Mouse (Mus musculus) heart, embryonic 11.5 days (tissue): Measurements from ENCODE around the gene Chrna4. TPM values are rescaled to one million over a fixed set of nuclear protein-coding genes. Genes with fewer than 3 reads are reported as not detected.

ENCODE experiments used
- ATAC-seq: fragments of 200-750 bp; cut with Nextera tagmentation; replicated peaks from 2 replicates; pipeline ENCODE4 v1.8.0; 2017; ENCODE audit warnings: moderate library complexity; ENCODE audit not compliant: insufficient number of reproducible peaks, low FRiP score, low TSS enrichment
- H3K27ac ChIP-seq: fragments of 300-500 bp; sonication (generic); 2 replicates; pipeline ENCODE4 v1.5.1; 2014; ENCODE audit warnings: mild to moderate bottlenecking, low read depth, low read length
- H3K27me3 ChIP-seq: fragments of 300-500 bp; sonication (generic); 2 replicates; pipeline ENCODE4 v1.6.1; 2014; ENCODE audit warnings: mild to moderate bottlenecking, low read length, mixed read lengths; ENCODE audit not compliant: control insufficient read depth, insufficient read depth
- H3K36me3 ChIP-seq: fragments of 300-500 bp; sonication (generic); 2 replicates; pipeline ENCODE4 v1.6.1; 2014; ENCODE audit warnings: mild to moderate bottlenecking, low read length, moderate library complexity, mixed read lengths; ENCODE audit not compliant: control insufficient read depth, insufficient read depth
- H3K4me1 ChIP-seq: fragments of 300-500 bp; sonication (generic); 2 replicates; pipeline ENCODE4 v1.6.1; 2014; ENCODE audit warnings: low read length; ENCODE audit not compliant: control insufficient read depth, insufficient read depth
- H3K4me2 ChIP-seq: fragments of 300-500 bp; sonication (generic); 2 replicates; pipeline ENCODE4 v1.6.1; 2014; ENCODE audit warnings: mild to moderate bottlenecking, moderate library complexity
- H3K4me3 ChIP-seq: fragments of 300-500 bp; sonication (generic); 2 replicates; pipeline ENCODE4 v1.5.1; 2014; ENCODE audit warnings: low read depth, low read length
- H3K9ac ChIP-seq: fragments of 300-500 bp; sonication (generic); 2 replicates; pipeline ENCODE4 v1.6.1; 2014; ENCODE audit warnings: mild to moderate bottlenecking, low read depth, low read length, moderate library complexity
- H3K9me3 ChIP-seq: fragments of 300-500 bp; sonication (generic); replicated peaks from 2 replicates; pipeline ENCODE4 v1.6.1; 2016; ENCODE audit warnings: low read length; ENCODE audit not compliant: control insufficient read depth
- WGBS: fragments of 180-500 bp; shearing (Covaris S2); extraction: QIAGEN DNeasy Blood & Tissue Kit; methylation state at CpG from one replicate; pipeline ENCODE4 v1.1.7; 2014; ENCODE audit not compliant: insufficient replicate concordance; 5-methylcytosine and 5-hydroxymethylcytosine counted together
- polyA plus RNA-seq: library from polyadenylated mRNA; unstranded; fragments of >200 nt; fragmentation: Nextera tagmentation; extraction: Ambion mirVana; gene quantifications from 2 replicates; pipeline ENCODE4 v1.2.1, GENCODE M21; 2014

Chrna4 gene
- polyA plus RNA-seq, 1 experiment from 2014 or later, result 0.70 TPM

DNA sequence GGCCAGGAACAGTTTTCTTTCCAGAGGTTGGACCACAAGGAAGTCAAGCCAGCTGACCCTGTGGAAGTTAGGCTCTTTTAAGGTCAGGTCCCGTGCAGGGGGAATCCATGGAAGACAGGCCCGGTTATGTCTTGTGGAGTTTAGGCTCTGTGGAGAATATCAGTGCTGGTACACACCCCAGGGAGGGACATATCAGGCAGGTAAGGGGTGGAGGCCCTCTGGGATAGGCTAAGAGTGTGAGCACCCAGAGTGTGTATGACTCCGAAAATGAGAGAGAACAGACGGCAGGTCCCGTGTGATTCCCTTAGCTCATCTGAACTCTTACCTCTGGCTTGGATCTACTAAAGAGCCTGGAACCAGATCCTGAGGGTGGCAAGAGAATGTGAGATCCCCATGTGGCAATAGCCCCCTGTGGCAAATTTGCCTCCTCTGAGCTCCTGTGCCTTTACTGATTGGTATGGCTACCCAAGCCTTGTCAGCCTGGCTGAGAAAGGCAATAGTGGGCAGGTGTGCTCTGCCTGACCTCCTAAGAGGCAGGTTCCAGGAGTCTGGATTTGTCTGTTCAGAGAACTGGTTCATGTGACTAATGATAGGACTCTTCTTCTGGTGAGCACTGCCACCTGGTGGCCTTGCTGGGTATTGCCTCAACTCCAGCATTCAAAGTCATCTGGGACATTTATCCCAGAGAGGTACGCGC lies 28.5 kb upstream of the Chrna4 start:
- Histone ChIP-seq H3K9ac (no peak overlapping the region), H3K4me1 (no peaks in the 10 kb centered on the region), H3K36me3 (no peaks in the 10 kb centered on the region), H3K4me2 (no peak overlapping the region), H3K27ac (no peak overlapping the region), H3K9me3 (no peaks in the 10 kb centered on the region), H3K4me3 (no peak overlapping the region), H3K27me3 (0 out of 2 replicates have a peak, but pooled peaks cover 5% of the 10 kb centered on the region)
- WGBS, result 52% methylated on average over 7 of the region's 7 CpGs
- ATAC-seq, result no peak

- 0 out of 2 replicates have a peak, but pooled peaks cover 5% of the 10 kb centered on the region for H3K27me3 ChIP-seq
- H3K4me2 ChIP-seq, result no peak overlapping the region
- no peak overlapping the region for H3K9ac ChIP-seq
- ATAC-seq, result no peak
- no peaks in the 10 kb centered on the region for H3K36me3 ChIP-seq
- no peak overlapping the region for H3K27ac ChIP-seq
- no peaks in the 10 kb centered on the region for H3K4me1 ChIP-seq
- no peaks in the 10 kb centered on the region for H3K9me3 ChIP-seq
- WGBS, result 50% methylated on average over 7 of the region's 7 CpGs
- H3K4me3 ChIP-seq, result no peak overlapping the region
Measured at GRCm38 (mm10) chr2:181070136-181070535, 26.8 kb upstream of the Chrna4 start.

DNA sequence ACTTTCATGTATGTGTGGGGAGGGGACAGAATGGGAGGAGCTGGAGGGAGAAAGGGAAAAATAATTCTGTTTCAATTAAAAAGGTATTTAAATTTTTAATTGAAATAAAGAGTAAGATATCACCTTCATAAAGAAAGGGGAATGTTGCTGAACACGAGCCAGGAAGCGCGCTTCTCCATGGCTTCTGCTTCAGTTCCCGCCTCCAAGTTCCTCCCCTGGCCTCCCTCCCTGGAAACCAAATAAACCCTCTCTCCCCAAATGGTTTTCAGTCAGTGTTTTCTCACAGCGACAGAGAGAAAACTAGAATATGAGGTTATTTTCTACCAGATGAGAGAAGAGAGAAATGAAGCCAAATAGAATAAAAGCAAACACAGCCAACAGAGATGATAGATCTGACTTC lies 25.2 kb upstream of the Chrna4 start:
- Histone ChIP-seq H3K4me1 (no peaks in the 10 kb centered on the region), H3K9me3 (no peaks in the 10 kb centered on the region), H3K27me3 (0 out of 2 replicates have a peak, but pooled peaks cover 3% of the 10 kb centered on the region), H3K4me2 (no peak overlapping the region), H3K36me3 (no peaks in the 10 kb centered on the region), H3K9ac (no peak overlapping the region), H3K27ac (no peak overlapping the region), H3K4me3 (no peak overlapping the region)
- ATAC-seq, result no peak
- 70% methylated on average over 5 of the region's 5 CpGs for WGBS

DNA sequence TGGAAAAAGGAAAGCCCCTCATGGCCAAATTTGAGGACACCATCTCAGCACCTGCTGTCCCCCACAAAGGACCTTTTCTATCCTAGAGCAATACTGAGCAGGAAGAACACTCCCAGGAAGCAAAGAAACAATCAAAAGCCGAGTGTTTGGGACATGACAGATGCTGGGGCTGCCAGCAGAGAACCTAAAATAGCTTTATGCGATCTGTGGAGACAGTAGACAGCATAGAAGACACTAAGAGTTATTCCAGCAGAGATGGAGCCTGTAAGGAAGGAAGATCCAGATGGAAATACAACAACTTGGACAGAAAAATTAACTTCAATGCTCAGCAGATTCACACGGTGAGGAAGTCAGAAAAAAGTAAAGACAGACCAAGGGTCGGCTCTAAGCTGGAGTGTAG lies 22.5 kb upstream of the Chrna4 start:
- peaks cover 13% of the 10 kb centered on the region; the same call in 1 of the 2 replicates for H3K27me3 ChIP-seq
- H3K36me3 ChIP-seq, result no peaks in the 10 kb centered on the region
- no peaks in the 10 kb centered on the region for H3K4me1 ChIP-seq
- H3K9ac ChIP-seq, result no peak overlapping the region
- H3K4me3 ChIP-seq, result no peak overlapping the region
- no peaks in the 10 kb centered on the region for H3K9me3 ChIP-seq
- no peak overlapping the region for H3K27ac ChIP-seq
- WGBS, result 54% methylated on average over 4 of the region's 4 CpGs
- no peak for ATAC-seq
- H3K4me2 ChIP-seq, result no peak overlapping the region

- 18% methylated on average over 5 of the region's 5 CpGs for WGBS
- H3K4me1 ChIP-seq, result no peaks in the 10 kb centered on the region
- H3K4me2 ChIP-seq, result no peak overlapping the region
- H3K9ac ChIP-seq, result no peak overlapping the region
- H3K36me3 ChIP-seq, result no peaks in the 10 kb centered on the region
- peaks cover 19% of the 10 kb centered on the region; the same call in 1 of the 2 replicates for H3K27me3 ChIP-seq
- no peak for ATAC-seq
- no peak overlapping the region for H3K4me3 ChIP-seq
- no peaks in the 10 kb centered on the region for H3K9me3 ChIP-seq
- H3K27ac ChIP-seq, result no peak overlapping the region
Measured at GRCm38 (mm10) chr2:181060127-181060526, 16.8 kb upstream of the Chrna4 start.

GRCm38 (mm10) chr2:181058193-181058592 lies 14.8 kb upstream of the Chrna4 start:
- WGBS, result 34% methylated on average over 3 of the region's 3 CpGs
- no peak for ATAC-seq
- H3K9ac ChIP-seq, result no peak overlapping the region
- H3K9me3 ChIP-seq, result no peaks in the 10 kb centered on the region
- no peak overlapping the region for H3K27ac ChIP-seq
- H3K4me2 ChIP-seq, result no peak overlapping the region
- H3K4me3 ChIP-seq, result no peak overlapping the region
- no peaks in the 10 kb centered on the region for H3K4me1 ChIP-seq
- peaks cover 28% of the 10 kb centered on the region for H3K27me3 ChIP-seq
- H3K36me3 ChIP-seq, result no peaks in the 10 kb centered on the region

GRCm38 (mm10) chr2:181057341-181057740 lies 14.0 kb upstream of the Chrna4 start:
- 38% methylated on average over 8 of the region's 8 CpGs for WGBS
- no peaks in the 10 kb centered on the region for H3K9me3 ChIP-seq
- no peak overlapping the region for H3K9ac ChIP-seq
- H3K4me2 ChIP-seq, result no peak overlapping the region
- ATAC-seq, result no peak
- H3K27ac ChIP-seq, result no peak overlapping the region
- H3K4me3 ChIP-seq, result no peak overlapping the region
- H3K27me3 ChIP-seq, result peaks cover 28% of the 10 kb centered on the region
- H3K4me1 ChIP-seq, result no peaks in the 10 kb centered on the region
- no peaks in the 10 kb centered on the region for H3K36me3 ChIP-seq

DNA sequence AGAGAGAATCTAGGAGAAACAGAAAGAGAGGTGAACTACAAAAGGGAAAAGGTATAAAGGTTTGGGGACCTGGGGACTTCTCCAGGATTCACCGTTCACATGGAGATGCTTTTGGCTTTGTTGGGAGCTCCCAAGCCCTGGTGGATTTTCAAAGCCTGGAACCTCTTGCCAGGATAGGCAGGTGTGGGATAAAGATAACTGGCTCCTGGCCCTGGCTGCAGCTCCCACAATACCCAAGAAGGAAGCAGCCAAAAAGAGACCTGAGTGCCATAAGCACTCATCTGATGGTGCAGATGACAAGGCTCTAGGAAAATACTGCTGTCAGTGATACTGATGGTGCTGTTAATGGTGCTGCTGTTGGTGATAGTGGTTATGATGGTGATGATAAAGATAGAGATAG lies 8.8 kb upstream of the Chrna4 start:
- no peaks in the 10 kb centered on the region for H3K4me1 ChIP-seq
- H3K36me3 ChIP-seq, result no peaks in the 10 kb centered on the region
- no peak overlapping the region for H3K4me3 ChIP-seq
- H3K4me2 ChIP-seq, result no peak overlapping the region
- 84% methylated on average over 1 of the region's 1 CpGs for WGBS
- H3K9ac ChIP-seq, result no peak overlapping the region
- ATAC-seq, result no peak
- H3K9me3 ChIP-seq, result no peaks in the 10 kb centered on the region
- no peak overlapping the region for H3K27ac ChIP-seq
- peaks cover 43% of the 10 kb centered on the region for H3K27me3 ChIP-seq

DNA sequence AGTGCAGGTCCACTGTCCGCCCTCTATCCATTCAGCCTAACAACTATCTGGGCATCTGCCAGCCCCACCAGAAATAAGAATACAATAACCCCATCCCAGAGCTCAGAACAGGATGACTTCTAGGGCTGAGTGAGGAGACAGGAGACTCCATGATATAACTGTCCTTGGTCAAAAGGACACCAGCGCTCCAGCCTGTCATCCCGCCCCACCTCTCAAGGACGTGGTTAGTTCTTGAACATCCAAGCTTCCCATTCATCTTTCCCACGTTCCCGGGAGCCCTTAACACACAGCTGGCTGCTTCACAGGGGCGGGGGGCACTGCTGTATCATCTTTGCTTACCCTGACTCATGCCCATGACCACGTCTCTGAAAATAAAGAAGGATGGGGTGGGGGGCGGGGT lies 5.6 kb upstream of the Chrna4 start:
- Histone ChIP-seq H3K4me2 (no peak overlapping the region), H3K9ac (no peak overlapping the region), H3K27ac (no peak overlapping the region), H3K27me3 (peaks cover 38% of the 10 kb centered on the region), H3K4me3 (no peak overlapping the region), H3K4me1 (0 out of 2 replicates have a peak, but pooled peaks cover 2% of the 10 kb centered on the region), H3K9me3 (no peaks in the 10 kb centered on the region), H3K36me3 (no peaks in the 10 kb centered on the region)
- ATAC-seq, result no peak
- 75% methylated on average over 9 of the region's 9 CpGs for WGBS
